Mouse (Mus musculus): Measurements from ENCODE around the gene Lgi4.

- TF ChIP-seq POLR2A (IDR thresholded peaks at IDR 0.05; ENCODE audit: extremely low read depth, insufficient read depth, low read length) (no peak), CTCF (IDR thresholded peaks at IDR 0.05; ENCODE audit: extremely low read depth, insufficient read depth, low read length) (no peak)
Observed at GRCm38 (mm10) chr7:31116721-31117145, 57.6 kb downstream of the Lgi4 start.
